Mouse (Mus musculus): ENCODE measurements around the gene Ttc29. TPM values are rescaled to one million over a fixed set of nuclear protein-coding genes. Genes with fewer than 3 reads are reported as not detected.

Ttc29 gene
- polyA plus RNA-seq, 1 experiment from 2014 or later, result 0.38 TPM

DNA sequence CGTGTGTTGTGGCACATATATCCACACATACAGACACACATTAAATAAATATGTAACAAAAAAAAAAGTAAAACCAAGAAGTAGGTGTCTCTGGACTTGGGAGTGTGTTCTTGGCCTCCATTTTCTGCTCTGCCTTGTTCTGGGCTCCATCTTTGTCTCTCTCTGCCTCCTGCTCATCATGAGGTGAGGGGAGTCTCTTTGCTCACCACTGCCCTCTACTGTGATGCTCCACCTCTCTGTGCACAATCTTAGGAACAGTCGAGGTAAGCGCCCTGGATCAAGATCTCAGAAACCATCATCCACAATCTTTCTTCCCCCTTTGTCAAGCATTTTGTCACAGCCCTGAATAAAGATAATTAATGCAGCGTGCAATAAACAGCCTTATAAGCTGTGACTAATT, 72.3 kb downstream of the Ttc29 start:
- Histone ChIP-seq H3K4me3 (replicated peaks) (no peak overlapping the region), H3K27ac (no peak overlapping the region), H3K4me1 (replicated peaks) (no peaks in the 10 kb centered on the region), H3K27me3 (no peaks in the 10 kb centered on the region), H3K4me2 (replicated peaks) (no peak overlapping the region), H3K9me3 (no peaks in the 10 kb centered on the region), H3K36me3 (no peaks in the 10 kb centered on the region), H3K9ac (replicated peaks) (no peak overlapping the region)
- WGBS, result 82% methylated on average over 4 of the region's 4 CpGs
- ATAC-seq, result no peak

DNA sequence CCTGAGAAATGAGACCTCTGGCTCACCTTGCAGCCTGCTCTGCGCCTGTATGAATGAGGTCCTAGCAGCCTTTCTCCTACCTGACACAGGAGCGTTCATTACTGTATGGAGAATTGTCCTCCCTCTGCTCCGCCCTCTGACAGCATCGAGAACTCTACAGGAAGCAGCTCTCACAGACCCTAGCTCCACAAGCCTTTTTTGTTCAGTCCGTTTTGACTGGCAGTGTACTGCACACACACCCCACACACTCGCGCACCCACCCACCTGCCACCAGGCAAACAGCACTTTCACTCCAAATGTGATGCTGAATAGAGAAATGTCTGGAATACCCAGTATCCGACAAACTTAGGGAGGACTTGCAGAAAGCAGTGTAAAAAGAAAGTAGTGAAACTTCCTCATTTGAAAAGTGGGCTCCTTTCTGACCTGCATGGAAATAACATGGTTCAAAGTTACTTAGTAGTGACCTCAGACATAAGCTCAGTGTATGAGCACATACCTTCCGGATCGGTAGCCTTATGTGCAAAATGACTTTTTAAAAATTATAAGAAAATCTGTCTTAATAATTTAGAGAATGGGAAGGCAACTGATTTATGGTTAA, 76.4 kb downstream of the Ttc29 start:
- H3K9ac ChIP-seq (replicated peaks), result no peak overlapping the region
- 81% methylated on average over 10 of the region's 10 CpGs for WGBS
- ATAC-seq, result no peak

DNA sequence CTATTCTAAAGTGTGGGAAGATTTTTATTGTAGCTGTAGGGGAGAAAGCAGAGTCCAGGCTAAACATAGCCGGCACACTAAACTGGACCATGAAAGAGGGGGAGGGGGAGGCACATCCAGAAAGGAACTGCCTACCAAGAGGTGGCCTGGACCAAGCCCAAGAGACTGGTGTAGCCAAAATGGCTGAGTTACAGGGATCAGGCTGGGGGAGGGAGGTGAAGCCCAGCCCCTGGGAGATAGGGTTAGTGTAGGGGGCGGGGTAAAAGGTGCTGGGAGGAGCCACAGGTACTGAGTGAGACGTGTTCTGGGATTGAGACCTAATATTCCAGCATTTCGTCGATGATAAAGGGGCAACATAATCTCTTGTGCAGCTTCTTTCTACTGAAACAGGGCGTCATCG, 77.2 kb downstream of the Ttc29 start:
- ATAC-seq, result no peak
- no peaks in the 10 kb centered on the region for H3K36me3 ChIP-seq
- H3K4me2 ChIP-seq (replicated peaks), result no peak overlapping the region
- WGBS, result 55% methylated on average over 7 of the region's 7 CpGs
- H3K4me3 ChIP-seq (replicated peaks), result no peak overlapping the region
- H3K27ac ChIP-seq, result no peak overlapping the region
- no peak overlapping the region for H3K9ac ChIP-seq (replicated peaks)
- H3K27me3 ChIP-seq, result no peaks in the 10 kb centered on the region
- H3K9me3 ChIP-seq, result no peaks in the 10 kb centered on the region
- H3K4me1 ChIP-seq (replicated peaks), result peaks cover under 1% of the 10 kb centered on the region; the same call in 1 of the 2 replicates

More for the DNA sequence above, 76.4 kb downstream of the Ttc29 start:
- Histone ChIP-seq H3K36me3 (no peaks in the 10 kb centered on the region), H3K4me1 (replicated peaks) (no peaks in the 10 kb centered on the region), H3K27ac (no peak overlapping the region), H3K4me3 (replicated peaks) (no peak overlapping the region), H3K4me2 (replicated peaks) (no peak overlapping the region), H3K9me3 (no peaks in the 10 kb centered on the region), H3K27me3 (no peaks in the 10 kb centered on the region)

DNA sequence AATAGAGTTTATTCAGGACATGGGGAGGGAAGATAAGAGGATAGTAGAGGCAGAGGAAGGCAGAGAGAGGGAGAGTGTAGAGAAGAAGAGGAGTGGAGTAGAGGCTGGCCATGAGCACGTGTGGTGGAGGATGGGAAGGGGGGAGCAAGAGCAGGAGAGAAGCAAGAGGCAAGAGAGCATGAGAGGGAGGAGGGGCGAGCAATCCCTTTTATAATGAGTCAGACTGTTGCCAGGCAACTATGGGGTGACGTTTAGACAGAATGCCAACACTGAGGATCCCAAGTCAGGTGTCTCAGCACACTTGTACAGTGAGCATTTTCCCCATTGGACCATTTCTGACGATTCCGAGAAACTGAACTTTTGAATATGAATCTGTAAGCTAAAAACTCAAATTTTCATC, 82.4 kb downstream of the Ttc29 start:
- H3K36me3 ChIP-seq, result no peaks in the 10 kb centered on the region
- no peaks in the 10 kb centered on the region for H3K27me3 ChIP-seq
- H3K9me3 ChIP-seq, result no peaks in the 10 kb centered on the region
- no peak overlapping the region for H3K4me2 ChIP-seq (replicated peaks)
- H3K4me1 ChIP-seq (replicated peaks), result peaks cover 4% of the 10 kb centered on the region; the same call in 1 of the 2 replicates
- peak; percentile 56 for ATAC-seq
- no peak overlapping the region for H3K9ac ChIP-seq (replicated peaks)
- no peak overlapping the region for H3K4me3 ChIP-seq (replicated peaks)
- WGBS, result 47% methylated on average over 5 of the region's 5 CpGs
- H3K27ac ChIP-seq, result no peak overlapping the region

DNA sequence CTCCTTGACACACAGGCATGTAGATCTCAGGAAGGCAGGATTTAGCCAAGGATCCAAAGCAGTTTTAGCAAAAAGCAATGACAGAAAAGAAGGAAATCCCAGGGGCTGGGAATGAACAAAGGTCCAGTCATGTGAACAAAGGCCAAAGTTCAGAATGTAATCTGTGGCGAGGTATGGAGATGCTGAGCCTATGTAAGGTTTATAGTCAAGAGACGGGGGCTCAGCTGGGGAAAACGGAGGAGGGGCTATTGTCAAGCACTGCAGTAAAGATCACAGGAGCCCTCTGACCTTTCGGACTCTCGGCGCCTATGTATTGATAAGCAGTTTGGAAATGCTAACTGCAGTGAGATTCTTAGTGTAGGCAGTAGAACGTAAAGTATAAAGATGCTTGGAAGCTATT, 90.5 kb downstream of the Ttc29 start:
- WGBS, result 12% methylated on average over 7 of the region's 7 CpGs
- no peaks in the 10 kb centered on the region for H3K27me3 ChIP-seq
- peaks cover 23% of the 10 kb centered on the region for H3K4me1 ChIP-seq (replicated peaks)
- no peaks in the 10 kb centered on the region for H3K9me3 ChIP-seq
- H3K4me2 ChIP-seq (replicated peaks), result no peak overlapping the region
- ATAC-seq, result no peak
- H3K9ac ChIP-seq (replicated peaks), result no peak overlapping the region
- H3K36me3 ChIP-seq, result no peaks in the 10 kb centered on the region
- no peak overlapping the region for H3K27ac ChIP-seq
- no peak overlapping the region for H3K4me3 ChIP-seq (replicated peaks)

DNA sequence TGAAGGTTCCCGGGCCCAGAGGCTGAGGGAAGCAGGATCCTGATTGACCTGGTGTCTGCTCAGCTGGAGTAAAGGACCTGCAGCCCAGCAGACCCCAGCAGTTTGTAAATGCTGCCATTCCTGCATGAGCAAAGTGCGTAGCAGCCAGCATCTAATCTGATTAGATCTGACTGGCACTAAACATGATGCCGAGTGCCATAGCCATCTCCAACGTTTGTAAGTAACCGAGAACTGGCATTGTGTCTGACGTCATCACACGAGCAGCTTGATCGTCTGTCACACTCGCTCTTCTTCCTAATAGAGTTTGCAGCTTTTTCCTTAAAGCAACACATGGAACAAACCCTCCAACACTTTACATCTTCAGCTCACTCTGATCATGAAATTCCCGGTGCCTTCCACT, 93.5 kb downstream of the Ttc29 start:
- Histone ChIP-seq H3K9me3 (no peaks in the 10 kb centered on the region), H3K27ac (no peak overlapping the region), H3K4me2 (replicated peaks) (no peak overlapping the region), H3K36me3 (no peaks in the 10 kb centered on the region), H3K27me3 (no peaks in the 10 kb centered on the region), H3K4me1 (replicated peaks) (peaks cover 26% of the 10 kb centered on the region), H3K9ac (replicated peaks) (no peak overlapping the region), H3K4me3 (replicated peaks) (no peak overlapping the region)
- no peak for ATAC-seq
- WGBS, result 58% methylated on average over 10 of the region's 10 CpGs

DNA sequence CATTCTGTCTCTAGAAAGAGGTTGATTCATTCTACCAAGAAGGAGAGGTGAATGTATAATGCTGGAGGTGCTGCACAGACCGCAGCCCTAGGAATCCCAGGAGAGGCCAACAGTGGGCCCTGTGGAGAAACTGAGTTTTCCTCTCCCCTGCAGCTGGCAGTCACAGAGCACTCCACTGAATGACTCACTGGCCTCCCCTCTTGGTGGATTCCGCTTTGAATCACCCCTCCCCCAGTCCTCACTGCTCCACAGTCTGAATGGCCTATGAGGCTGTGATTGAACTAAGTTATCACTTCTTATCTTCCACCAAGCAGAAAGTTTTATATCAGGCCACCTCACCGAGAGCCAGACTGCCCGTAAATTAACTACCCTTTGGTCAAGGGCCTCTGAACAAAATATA, 94.0 kb downstream of the Ttc29 start:
- 58% methylated on average over 4 of the region's 4 CpGs for WGBS

DNA sequence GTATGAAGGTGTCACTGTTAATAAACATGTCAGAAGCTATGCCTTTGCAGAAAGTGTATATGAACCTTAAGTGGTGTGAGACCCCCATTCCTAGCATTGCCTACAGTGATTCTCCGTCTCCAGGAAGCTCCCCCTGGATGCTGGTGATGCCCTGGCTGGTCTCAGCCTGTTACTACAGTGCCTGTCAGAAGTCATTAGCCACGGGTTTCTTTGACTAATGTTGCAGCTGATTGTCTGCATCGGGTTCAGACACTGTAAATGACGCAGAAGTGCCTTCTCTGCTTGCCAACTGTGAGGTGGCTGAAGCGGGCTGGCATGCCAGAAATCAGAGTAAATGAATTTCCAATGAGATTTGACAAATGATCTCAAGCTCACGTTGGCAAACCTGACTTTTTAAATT, 96.4 kb downstream of the Ttc29 start:
- H3K4me2 ChIP-seq (replicated peaks), result no peak overlapping the region
- 63% methylated on average over 6 of the region's 6 CpGs for WGBS
- no peaks in the 10 kb centered on the region for H3K36me3 ChIP-seq
- H3K27ac ChIP-seq, result no peak overlapping the region
- H3K27me3 ChIP-seq, result no peaks in the 10 kb centered on the region
- no peaks in the 10 kb centered on the region for H3K9me3 ChIP-seq
- 0 out of 2 replicates have a peak, but pooled peaks have one; percentile 50 for ATAC-seq
- H3K4me1 ChIP-seq (replicated peaks), result peaks cover 17% of the 10 kb centered on the region
- H3K9ac ChIP-seq (replicated peaks), result no peak overlapping the region
- H3K4me3 ChIP-seq (replicated peaks), result no peak overlapping the region

More for the DNA sequence above, 94.0 kb downstream of the Ttc29 start:
- H3K9ac ChIP-seq (replicated peaks), result no peak overlapping the region
- ATAC-seq, result no peak
- H3K4me2 ChIP-seq (replicated peaks), result no peak overlapping the region
- no peak overlapping the region for H3K4me3 ChIP-seq (replicated peaks)
- peaks cover 26% of the 10 kb centered on the region for H3K4me1 ChIP-seq (replicated peaks)
- H3K27ac ChIP-seq, result no peak overlapping the region
- no peaks in the 10 kb centered on the region for H3K27me3 ChIP-seq
- no peaks in the 10 kb centered on the region for H3K9me3 ChIP-seq
- no peaks in the 10 kb centered on the region for H3K36me3 ChIP-seq

DNA sequence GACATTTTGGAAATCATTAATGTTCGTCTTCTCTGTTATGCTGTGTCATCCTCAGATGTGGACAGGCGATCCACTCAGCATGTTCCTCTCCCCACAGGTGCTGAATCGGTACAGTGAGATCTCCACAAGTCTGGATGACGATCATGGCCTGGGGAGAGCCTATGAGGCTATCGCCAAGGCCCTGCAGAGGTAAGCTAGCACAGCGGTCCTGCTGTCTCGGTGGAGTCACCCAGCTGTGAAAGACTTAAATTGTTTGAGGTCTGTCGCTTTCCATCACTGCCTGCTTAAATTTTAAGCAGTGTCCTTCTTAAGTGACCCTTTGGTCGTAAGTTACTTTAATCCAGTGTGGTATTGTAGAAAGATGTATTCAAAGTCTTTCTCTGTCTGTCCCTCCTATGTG, 102.5 kb downstream of the Ttc29 start:
- Histone ChIP-seq H3K4me3 (replicated peaks) (no peak overlapping the region), H3K9me3 (no peaks in the 10 kb centered on the region), H3K27me3 (no peaks in the 10 kb centered on the region), H3K9ac (replicated peaks) (no peak overlapping the region), H3K4me1 (replicated peaks) (no peaks in the 10 kb centered on the region), H3K36me3 (no peaks in the 10 kb centered on the region), H3K4me2 (replicated peaks) (no peak overlapping the region), H3K27ac (no peak overlapping the region)
- ATAC-seq, result no peak
- 38% methylated on average over 9 of the region's 9 CpGs for WGBS

DNA sequence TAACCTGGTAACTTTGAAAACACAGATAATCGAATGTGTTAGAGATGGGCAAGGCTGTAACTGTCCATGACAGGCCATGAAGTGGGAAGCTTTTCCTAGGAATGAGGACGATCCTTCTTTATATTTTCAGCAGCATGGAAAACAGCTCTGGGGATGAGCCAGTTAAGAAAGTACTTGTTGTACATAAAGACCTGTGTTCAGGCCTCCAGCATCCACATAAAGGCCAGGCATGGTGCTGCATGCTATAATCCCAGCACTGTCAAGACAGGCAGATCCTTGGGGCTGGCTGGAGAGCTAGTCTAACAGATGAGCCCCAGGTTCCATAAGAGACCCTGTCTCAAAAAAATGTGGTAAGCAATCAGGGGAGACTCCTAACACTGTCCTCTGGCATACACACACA, 104.6 kb downstream of the Ttc29 start:
- no peaks in the 10 kb centered on the region for H3K9me3 ChIP-seq
- H3K27ac ChIP-seq, result no peak overlapping the region
- no peaks in the 10 kb centered on the region for H3K4me1 ChIP-seq (replicated peaks)
- ATAC-seq, result no peak
- whole genome bisulfite sequencing, result 85% methylated on average over 2 of the region's 2 CpGs
- no peaks in the 10 kb centered on the region for H3K36me3 ChIP-seq
- H3K9ac ChIP-seq (replicated peaks), result no peak overlapping the region
- no peak overlapping the region for H3K4me2 ChIP-seq (replicated peaks)
- no peaks in the 10 kb centered on the region for H3K27me3 ChIP-seq
- no peak overlapping the region for H3K4me3 ChIP-seq (replicated peaks)

DNA sequence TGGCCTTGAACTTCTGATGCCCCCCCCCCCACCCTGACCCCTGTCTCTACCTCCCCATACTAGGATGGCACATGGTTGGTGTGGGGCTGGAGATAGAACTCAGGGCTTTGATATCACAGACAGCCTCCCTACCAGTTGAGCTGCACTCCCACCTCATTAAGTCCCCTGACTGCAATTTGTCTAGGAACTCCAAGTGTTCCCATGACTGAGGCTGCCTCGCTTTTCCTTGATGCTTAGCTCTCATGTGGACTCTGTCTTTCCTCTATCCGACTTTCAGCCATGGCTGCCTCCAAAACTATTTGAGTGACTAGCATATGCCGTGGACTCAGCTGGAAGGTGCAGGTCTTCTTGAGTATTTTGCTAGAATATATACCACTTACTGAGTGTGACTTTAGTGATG, 110.3 kb downstream of the Ttc29 start:
- Histone ChIP-seq H3K4me3 (replicated peaks) (no peak overlapping the region), H3K9ac (replicated peaks) (no peak overlapping the region), H3K4me1 (replicated peaks) (no peaks in the 10 kb centered on the region), H3K36me3 (no peaks in the 10 kb centered on the region), H3K27ac (no peak overlapping the region), H3K27me3 (no peaks in the 10 kb centered on the region), H3K9me3 (no peaks in the 10 kb centered on the region), H3K4me2 (replicated peaks) (no peak overlapping the region)
- WGBS, result 88% methylated on average over 3 of the region's 3 CpGs
- no peak for ATAC-seq

DNA sequence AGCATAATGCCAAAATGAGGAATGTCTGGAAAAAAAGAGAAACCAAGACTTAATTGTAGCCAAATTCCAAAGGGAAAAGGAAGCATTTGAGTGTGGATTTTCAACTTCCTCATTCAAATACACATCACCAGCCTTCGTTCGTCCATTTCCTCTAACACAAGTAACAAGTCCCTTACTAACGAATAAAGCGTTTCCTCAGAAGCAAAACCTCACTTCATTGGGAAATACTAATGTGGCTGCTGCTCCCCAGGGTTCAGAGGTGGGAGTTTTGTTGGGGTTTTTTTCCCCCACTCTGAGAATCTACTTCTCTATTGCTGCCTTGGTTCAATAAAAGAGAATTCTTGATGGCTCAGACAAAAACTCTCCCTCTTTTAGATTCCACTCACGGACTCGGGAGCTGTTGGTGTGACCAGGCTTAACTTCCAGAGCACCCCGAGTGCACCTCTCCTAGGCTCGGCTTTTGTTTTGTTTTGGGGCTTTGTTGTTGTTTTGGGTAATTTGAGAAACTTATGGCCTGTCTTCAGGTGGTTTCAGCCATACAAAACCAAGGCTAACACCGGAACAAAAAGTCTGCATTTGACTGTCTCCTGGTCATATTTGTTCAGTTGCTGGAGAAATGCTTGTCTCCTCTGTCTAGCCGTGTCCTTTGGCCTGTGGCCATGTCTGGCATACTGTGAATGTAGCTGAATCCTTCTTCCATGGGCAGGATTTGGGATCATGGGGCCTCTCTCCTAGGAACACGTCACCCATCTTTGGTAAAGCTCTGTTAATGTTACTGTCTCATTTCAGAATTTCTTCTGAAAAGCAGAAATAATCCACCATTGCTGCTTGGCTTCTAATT, 127.8 kb downstream of the Ttc29 start:
- 44% methylated on average over 11 of the region's 11 CpGs for WGBS
- no peaks in the 10 kb centered on the region for H3K36me3 ChIP-seq
- peaks cover 18% of the 10 kb centered on the region for H3K4me1 ChIP-seq (replicated peaks)
- H3K4me2 ChIP-seq (replicated peaks), result no peak overlapping the region
- H3K27ac ChIP-seq, result peak overlapping the region; percentile 41; the same call in 1 of the 2 replicates
- H3K9me3 ChIP-seq, result no peaks in the 10 kb centered on the region
- no peak overlapping the region for H3K4me3 ChIP-seq (replicated peaks)
- H3K9ac ChIP-seq (replicated peaks), result no peak overlapping the region
- H3K27me3 ChIP-seq, result no peaks in the 10 kb centered on the region
- ATAC-seq, result peak; percentile 73

Data from midbrain, embryonic 13.5 days (tissue).